Mouse (Mus musculus) G1E (cell line): ENCODE results near the gene Ddah1. TPM values are rescaled to one million over a fixed set of nuclear protein-coding genes. Genes with fewer than 3 reads are reported as not detected.

Experiments used
- ATAC-seq: 2 replicates; pipeline ENCODE4 v1.8.0; 2016; ENCODE audit warnings: mild to moderate bottlenecking; ENCODE audit not compliant: insufficient number of reproducible peaks, poor library complexity, low FRiP score, severe bottlenecking; ENCODE audit errors: extremely low read depth
- DNase-seq: peaks from one replicate; pipeline ENCODE4 v3.0.0; 2012; ENCODE audit warnings: low spot score
- H3K27me3 ChIP-seq: 2 replicates; pipeline ENCODE4 v1.6.1; 2012; ENCODE audit warnings: mild to moderate bottlenecking, low read length, inconsistent platforms; ENCODE audit not compliant: insufficient read depth
- H3K36me3 ChIP-seq: replicated peaks from 2 replicates; pipeline ENCODE3; 2012; ENCODE audit warnings: mild to moderate bottlenecking, inconsistent platforms
- H3K4me1 ChIP-seq: 2 replicates; pipeline ENCODE4 v1.6.1; 2012; ENCODE audit warnings: low read depth, low read length, inconsistent platforms, mixed read lengths; ENCODE audit not compliant: insufficient read depth
- H3K4me3 ChIP-seq: 2 replicates; pipeline ENCODE4 v1.5.1; 2012; ENCODE audit warnings: low read depth, mild to moderate bottlenecking, inconsistent platforms, low read length, moderate library complexity, mixed read lengths
- H3K9me3 ChIP-seq: replicated peaks from 2 replicates; pipeline ENCODE4 v1.6.1; 2012; ENCODE audit warnings: inconsistent platforms
- CTCF ChIP-seq: IDR thresholded peaks from 2 replicates; pipeline ENCODE4 v1.5.1; 2012; ENCODE audit warnings: low read depth, low read length, inconsistent platforms, mixed read lengths
- GATA1 ChIP-seq: IDR thresholded peaks from 2 replicates; pipeline ENCODE4 v1.6.1; 2012; ENCODE audit warnings: borderline replicate concordance, low read length, inconsistent platforms, mixed read lengths
- GATA2 ChIP-seq: IDR thresholded peaks from 2 replicates; pipeline ENCODE4 v1.6.1; 2012; ENCODE audit warnings: low read depth, low read length, inconsistent platforms, borderline replicate concordance
- POLR2AphosphoS5 ChIP-seq: IDR thresholded peaks from 2 replicates; pipeline ENCODE4 v1.6.1; 2012; ENCODE audit warnings: low read depth, low read length, inconsistent platforms; ENCODE audit not compliant: insufficient replicate concordance
- TAL1 ChIP-seq: conservative IDR thresholded peaks from 2 replicates; pipeline ENCODE4 v1.6.1; 2012; ENCODE audit warnings: low read depth, low read length, inconsistent platforms, mixed read lengths
- polyA plus RNA-seq: library from polyadenylated mRNA; stranded (reverse); fragments of >175 nt; gene quantifications from 2 replicates; pipeline ENCODE4 v1.2.3, GENCODE M21; 2012
- total RNA-seq, 2 experiments: library from RNA; stranded (forward) in 1 of 2; stranded (reverse) in 1 of 2; fragments of 200-1000 nt in 1 of 2; fragments of >200 nt in 1 of 2; fragmentation: Nextera tagmentation in 1 of 2; gene quantifications; 2 replicates each; pipeline ENCODE4 v1.2.3; 2014 to 2017

Gene Ddah1
- total and polyA plus RNA-seq, 3 experiments, result 0.16 TPM; not detected in 2

GRCm38 (mm10) chr3:145885376-145885775 lies 126.9 kb downstream of the Ddah1 start:
- Histone ChIP-seq H3K4me3 (no peak overlapping the region), H3K36me3 (no peaks in the 10 kb centered on the region), H3K9me3 (no peaks in the 10 kb centered on the region), H3K4me1 (no peaks in the 10 kb centered on the region), H3K27me3 (no peaks in the 10 kb centered on the region)
- DNase-seq (no peak), ATAC-seq (no peak)
- no peak for TF ChIP-seq GATA1
- TF ChIP-seq TAL1, result no peak
- TF ChIP-seq CTCF, result no peak
- no peak for TF ChIP-seq GATA2
- no peak for TF ChIP-seq POLR2AphosphoS5

DNA sequence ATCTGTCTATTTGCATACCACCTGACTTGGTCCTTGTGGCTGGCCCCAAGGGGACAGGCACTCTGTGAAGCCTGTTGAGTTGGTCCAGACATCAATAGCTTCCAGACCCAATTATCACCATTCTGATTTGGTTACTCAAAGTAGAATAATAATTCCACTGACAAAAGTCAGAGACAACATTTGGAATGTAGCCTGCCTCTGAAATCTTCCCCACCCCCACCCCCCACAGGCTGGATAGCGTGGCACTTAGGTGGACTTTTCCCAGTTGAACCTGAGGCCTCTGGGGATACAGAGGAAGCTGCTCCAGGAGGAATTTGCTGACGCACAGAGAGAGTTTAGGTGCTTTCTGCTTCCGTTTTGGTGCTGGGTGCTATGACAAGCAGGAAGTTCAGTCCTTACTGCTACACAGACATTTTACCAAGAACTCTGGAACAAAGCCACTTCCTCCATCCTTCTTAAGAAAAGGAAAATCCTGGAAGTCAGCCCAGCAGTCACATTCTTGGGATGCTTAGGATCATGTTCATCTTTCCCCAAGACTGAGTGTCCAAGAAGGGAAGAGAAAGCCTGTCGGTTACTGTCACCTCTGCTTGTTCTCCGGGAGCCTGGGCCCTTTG lies 127.5 kb downstream of the Ddah1 start:
- ATAC-seq (no peak), DNase-seq (no peak)
- TF ChIP-seq TAL1 (no peak), CTCF (no peak), GATA2 (no peak), GATA1 (no peak), POLR2AphosphoS5 (no peak)
- Histone ChIP-seq H3K9me3 (no peaks in the 10 kb centered on the region), H3K27me3 (no peaks in the 10 kb centered on the region), H3K4me1 (no peaks in the 10 kb centered on the region), H3K36me3 (no peaks in the 10 kb centered on the region), H3K4me3 (no peak overlapping the region)

GRCm38 (mm10) chr3:145887430-145887971 lies 129.0 kb downstream of the Ddah1 start:
- no peak overlapping the region for H3K4me3 ChIP-seq
- H3K4me1 ChIP-seq, result no peaks in the 10 kb centered on the region
- H3K36me3 ChIP-seq, result no peaks in the 10 kb centered on the region
- no peak for ATAC-seq
- H3K27me3 ChIP-seq, result no peaks in the 10 kb centered on the region
- no peaks in the 10 kb centered on the region for H3K9me3 ChIP-seq
- TF ChIP-seq GATA1 (no peak), POLR2AphosphoS5 (no peak), TAL1 (no peak)
- no peak for DNase-seq

- TF ChIP-seq GATA1 (no peak), TAL1 (no peak), CTCF (no peak), GATA2 (no peak), POLR2AphosphoS5 (no peak)
- no peaks in the 10 kb centered on the region for H3K9me3 ChIP-seq
- H3K27me3 ChIP-seq, result no peaks in the 10 kb centered on the region
- ATAC-seq (no peak), DNase-seq (no peak)
- no peaks in the 10 kb centered on the region for H3K4me1 ChIP-seq
- no peak overlapping the region for H3K4me3 ChIP-seq
- no peaks in the 10 kb centered on the region for H3K36me3 ChIP-seq
These were observed 132.1 kb downstream of the Ddah1 start for GRCm38 (mm10) chr3:145890346-145891132.

GRCm38 (mm10) chr3:145892451-145892850 lies 134.0 kb downstream of the Ddah1 start:
- TF ChIP-seq CTCF, result no peak
- ATAC-seq (no peak), DNase-seq (no peak)
- Histone ChIP-seq H3K4me1 (no peaks in the 10 kb centered on the region), H3K27me3 (no peaks in the 10 kb centered on the region), H3K9me3 (no peaks in the 10 kb centered on the region), H3K36me3 (no peaks in the 10 kb centered on the region), H3K4me3 (no peak overlapping the region)

- TF ChIP-seq CTCF (no peak), GATA1 (no peak), POLR2AphosphoS5 (no peak), GATA2 (no peak), TAL1 (no peak)
- H3K36me3 ChIP-seq, result no peaks in the 10 kb centered on the region
- ATAC-seq (no peak), DNase-seq (no peak)
- no peaks in the 10 kb centered on the region for H3K9me3 ChIP-seq
- H3K27me3 ChIP-seq, result no peaks in the 10 kb centered on the region; the same call in 1 of the 2 replicates
- no peak overlapping the region for H3K4me3 ChIP-seq
- H3K4me1 ChIP-seq, result no peaks in the 10 kb centered on the region
These were observed 135.7 kb downstream of the Ddah1 start for GRCm38 (mm10) chr3:145894131-145894530.
